Mouse (Mus musculus): Measurements from ENCODE around the gene Samt2.
"Not testable (repeated sequence)": the region's sequence is repeated elsewhere in the genome, so short reads cannot be mapped to it uniquely, and the experiment has no call there.

Gene Samt2

GRCm38 (mm10) chrX:154579260-154579659 is at the start of gene Samt2:
Gene Samt2 (minus strand): TSS chrX:154579360.
- not testable (repeated sequence) for DNase-seq
